Mouse (Mus musculus) retina, embryonic 14.5 days (tissue): ENCODE measurements at regions not wholly inside any gene's neighbourhood (a gene's known extent, or its start where the extent isn't known, plus 50 kb on each side); places are given as distances from the start of the nearest gene placed in this dataset.

Experiments
- DNase-seq: peaks from one replicate; pipeline ENCODE4 v3.0.0-alpha.2; 2015; ENCODE audit warnings: low spot score

DNA sequence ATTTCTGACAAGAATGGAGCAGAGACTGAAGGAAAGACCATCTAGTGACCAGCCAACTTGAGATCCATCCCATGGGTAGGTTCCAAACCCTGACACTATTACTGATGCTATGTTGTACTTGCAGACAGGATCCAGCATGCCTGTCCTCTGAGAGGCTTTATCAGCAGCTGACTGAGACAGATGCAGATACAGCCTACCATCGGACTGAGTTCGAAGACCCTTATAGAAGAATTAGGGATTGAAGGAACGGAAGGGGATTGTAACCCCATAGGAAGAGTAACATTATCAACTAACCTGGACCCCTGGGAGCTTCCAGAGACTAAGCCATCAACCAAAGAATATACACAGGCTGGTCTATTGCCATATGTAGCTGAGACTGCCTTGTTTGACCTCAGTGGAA, 183.1 kb upstream of the Adcy2 start:
- DNase-seq, result no peak

DNA sequence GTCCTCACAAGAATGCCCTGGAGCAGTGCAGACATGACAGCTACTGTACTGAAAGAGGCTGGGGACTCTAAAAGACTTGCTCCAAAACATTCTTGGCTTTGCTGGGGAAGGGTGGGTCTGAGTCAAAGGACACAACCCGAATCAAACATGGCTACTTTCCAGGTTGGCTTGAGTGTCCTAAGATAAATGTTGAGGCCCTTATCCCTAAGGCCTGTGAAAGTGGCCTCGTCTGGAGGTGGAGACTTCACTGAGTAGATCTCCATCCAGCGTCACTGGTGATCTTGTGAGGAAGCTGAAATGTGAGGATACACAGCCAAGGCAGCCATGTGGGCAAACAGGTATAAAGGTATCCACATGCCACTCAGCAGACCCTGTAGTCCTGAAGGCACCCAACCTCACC, 191.3 kb upstream of the Adcy2 start:
- DNase-seq, result no peak

DNA sequence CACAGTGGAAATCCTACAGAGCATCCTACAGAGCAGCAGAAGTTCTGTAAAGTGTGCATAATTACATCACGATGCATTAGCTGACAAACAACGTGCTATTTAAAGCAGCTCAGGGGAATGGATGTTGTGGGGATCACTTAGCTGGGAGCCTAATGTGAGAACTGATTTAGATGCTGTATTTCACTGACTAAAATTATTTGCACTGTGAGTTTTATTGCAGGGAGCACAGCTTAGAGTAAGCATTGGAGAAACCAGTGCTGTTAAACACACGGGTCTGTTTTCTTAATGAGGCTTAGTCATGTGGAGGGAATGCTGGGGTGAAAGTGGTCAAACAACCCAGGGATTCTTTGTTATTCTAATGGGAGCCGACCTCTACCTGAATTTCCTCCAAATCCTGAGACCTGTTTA, 197.1 kb upstream of the Adcy2 start:
- no peak for DNase-seq

DNA sequence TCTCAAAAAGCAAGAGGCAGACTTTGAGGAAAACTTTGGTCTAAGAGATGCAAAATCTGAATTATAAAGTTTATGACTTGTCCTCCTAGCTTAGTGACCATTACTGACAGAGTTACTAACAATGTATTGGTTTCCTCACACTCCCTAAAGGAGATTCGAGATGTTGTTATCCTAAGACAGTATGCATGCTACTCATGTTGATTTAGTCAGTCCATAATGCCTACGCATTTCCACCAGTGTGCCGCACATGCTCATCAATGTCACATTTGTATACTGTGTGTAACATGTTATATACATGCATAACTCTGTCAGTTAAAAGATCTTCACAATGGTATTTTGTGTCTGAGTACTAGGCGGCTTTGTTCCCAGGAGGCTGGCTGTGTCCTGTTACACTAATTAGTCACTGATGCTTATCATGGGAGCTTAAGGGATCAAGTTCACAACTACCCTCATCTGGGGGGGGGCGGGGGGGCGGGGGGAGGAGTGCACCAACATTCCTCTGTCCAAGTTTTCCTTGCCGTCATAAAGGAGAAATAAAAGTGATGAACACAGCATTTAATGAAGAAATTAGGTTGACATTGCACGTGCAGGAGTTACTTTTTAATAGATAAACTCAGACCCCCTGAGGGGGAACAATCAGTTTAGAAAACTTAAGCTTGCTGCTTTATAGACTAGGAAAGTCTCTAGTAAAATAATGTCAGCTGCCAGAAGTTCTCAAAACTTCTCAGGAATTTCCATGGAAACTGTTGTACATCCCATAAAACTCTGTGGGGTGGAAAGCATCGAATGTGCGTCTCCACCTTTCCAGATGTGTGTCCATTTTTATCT, 208.6 kb upstream of the Adcy2 start:
- DNase-seq, result peak; percentile 10

DNA sequence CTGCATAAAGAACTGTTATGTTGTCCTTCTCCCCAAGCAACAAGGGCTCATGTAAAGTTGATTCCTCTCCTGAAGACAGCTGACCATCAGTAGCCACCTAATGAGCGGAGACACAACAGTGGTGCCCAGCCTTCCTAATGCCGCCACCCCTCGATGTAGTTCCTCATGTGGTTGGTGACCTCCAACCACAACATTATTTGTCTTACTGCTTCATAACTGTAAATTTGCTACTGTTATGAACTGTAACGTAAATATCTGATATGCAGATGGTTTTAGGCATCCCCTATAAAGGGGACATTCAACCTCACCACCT, 209.2 kb upstream of the Adcy2 start:
- no peak for DNase-seq

DNA sequence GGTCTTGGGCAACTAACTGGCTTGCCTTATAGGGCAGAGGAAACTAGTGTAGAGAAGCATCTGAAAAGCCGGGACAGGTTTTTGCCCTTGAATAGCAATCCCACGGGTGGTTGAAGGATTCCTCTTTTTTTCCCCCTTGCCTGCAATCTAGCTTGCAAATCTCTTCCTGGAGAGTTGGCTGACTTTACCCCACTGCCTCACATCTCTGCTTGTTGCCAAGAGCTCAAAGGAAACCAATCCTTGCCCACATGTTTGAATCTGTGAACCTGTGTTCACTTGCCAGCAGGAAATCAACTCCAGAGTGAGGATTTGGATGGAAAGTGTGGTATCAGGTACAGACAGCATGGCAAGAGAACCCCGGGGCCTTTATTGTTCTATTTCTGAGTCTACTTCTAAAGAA, 217.2 kb upstream of the Adcy2 start:
- no peak for DNase-seq

DNA sequence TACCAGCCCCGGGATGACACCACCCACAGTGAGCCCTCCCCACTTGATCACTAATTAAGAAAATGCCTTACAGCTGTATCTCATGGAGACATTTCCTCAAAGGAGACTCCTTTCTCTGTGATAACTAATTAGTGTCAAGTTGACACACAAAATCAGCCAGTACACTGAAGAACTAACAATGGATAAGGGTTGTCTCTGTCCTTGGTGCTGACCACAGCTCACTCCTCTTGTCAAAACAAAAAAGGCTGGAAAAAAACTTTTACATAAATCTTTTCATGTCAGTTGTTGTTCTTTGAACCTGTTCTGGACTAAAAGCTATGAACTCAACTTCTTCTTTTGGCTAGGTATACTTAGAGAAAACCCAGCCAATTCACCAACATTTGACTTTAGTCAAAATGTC, 221.1 kb upstream of the Adcy2 start:
- DNase-seq, result peak; percentile 54

DNA sequence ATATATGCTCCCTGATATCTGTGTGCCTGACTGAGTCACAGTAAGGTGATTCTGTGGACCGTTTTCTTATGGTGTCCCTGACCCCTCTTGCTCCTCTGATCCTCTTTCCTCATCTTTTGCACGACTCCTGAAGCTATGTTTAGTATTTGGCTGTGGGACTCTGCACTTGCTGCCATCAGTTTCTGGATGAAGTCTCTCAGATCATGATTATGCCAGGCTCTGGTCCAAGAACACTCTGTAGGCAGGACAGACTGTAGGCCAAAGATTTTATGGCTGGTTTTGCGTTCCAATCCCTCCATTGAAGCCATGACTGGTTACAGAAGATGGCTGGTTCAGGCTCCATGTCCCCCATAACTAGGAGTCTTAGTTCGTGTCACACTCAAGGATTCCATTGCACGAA, 227.2 kb upstream of the Adcy2 start:
- no peak for DNase-seq

DNA sequence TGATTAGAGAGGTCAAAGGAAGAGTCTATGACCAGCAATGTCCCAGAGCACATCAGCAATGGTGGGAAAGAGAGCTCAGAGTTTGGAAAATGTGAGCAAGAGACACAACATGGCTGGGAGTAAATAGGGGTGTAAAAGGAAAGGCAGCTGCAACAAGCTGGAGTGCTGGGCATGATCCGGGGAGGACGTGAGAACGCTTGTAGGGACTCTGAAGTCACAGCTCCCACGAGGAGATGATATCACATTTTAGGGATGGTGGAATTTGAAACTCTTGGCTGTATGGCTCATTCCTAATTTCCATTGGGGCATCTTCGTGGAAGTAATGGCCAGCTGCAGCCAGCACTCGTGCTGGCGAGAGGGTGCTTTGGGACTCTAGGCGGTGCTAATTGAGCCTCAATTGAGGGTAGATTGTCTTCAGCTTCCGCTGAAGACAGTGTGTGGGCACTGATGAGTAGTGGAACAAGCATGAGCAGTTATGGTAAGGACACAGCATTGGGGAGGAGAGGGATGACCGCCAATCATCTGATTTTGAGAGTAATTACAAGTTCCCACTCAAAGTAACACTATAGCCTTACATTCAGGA, 231.1 kb upstream of the Adcy2 start:
- DNase-seq, result no peak

DNA sequence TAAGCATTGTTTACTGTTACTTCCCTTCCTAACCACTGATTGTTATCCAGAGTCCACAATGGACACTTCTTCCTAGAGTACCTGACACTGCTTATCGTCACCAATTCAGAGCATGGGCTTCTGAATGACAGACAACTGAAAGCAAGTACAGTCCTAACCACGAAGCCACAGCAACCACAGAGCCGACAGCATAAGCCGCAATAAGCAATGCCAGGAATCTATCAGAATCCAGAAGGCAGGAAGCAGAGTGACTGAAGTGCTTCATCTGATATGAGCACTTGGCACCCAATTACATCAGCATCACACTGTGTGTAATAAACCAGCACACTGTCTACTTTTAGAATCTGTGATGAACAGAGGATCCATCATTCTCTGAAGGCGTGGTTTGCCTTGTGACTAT, 237.0 kb upstream of the Adcy2 start:
- no peak for DNase-seq

DNA sequence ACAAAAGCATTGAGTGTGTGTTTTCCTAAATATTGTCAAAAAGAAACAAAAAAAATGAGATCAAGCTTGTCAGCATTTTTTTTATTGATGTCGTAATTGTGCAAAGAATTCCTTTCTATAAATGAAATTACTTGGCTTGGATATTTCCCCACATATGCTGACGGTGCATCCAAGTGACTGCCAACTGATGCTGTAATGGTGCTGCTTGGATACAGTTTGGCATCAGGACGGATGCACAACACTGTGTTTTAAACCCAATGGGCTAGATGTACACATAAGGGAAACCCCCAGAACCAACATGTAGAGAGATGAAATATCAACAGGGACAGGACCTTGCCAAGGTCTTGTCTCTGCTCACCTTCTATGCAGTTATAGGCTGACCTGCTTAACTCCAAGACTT, 238.6 kb upstream of the Adcy2 start:
- DNase-seq, result no peak

DNA sequence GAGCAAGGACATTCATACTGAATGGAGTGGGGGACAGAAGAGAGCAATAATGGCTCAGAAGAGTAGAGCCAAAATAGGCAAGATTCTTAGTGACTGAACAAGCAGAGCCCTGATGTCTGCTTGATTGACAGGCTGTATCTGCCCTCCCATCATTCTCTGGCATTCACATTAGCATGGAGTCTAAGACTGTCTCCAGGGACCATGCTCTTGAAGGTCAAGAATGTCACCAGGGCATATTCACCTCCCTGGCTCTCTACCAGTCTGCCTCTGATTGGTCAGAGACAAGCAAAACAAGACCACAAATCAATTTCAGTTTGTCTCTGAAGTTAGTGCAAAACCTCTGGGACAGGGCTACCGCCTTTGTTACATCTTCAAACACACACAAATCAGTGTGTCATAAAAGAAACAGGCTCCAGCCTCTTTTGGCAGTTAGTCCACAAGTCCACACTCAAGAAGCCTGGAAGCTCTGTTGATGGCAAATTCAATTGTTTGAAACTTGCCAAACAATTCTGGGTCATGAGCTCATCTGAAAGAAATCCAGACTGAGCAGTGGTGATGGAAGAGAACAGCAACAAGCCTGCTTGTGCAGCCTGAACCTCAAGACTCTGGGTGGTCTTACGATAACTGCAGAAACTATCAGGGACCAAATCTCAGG, 240.0 kb upstream of the Adcy2 start:
- DNase-seq, result no peak

DNA sequence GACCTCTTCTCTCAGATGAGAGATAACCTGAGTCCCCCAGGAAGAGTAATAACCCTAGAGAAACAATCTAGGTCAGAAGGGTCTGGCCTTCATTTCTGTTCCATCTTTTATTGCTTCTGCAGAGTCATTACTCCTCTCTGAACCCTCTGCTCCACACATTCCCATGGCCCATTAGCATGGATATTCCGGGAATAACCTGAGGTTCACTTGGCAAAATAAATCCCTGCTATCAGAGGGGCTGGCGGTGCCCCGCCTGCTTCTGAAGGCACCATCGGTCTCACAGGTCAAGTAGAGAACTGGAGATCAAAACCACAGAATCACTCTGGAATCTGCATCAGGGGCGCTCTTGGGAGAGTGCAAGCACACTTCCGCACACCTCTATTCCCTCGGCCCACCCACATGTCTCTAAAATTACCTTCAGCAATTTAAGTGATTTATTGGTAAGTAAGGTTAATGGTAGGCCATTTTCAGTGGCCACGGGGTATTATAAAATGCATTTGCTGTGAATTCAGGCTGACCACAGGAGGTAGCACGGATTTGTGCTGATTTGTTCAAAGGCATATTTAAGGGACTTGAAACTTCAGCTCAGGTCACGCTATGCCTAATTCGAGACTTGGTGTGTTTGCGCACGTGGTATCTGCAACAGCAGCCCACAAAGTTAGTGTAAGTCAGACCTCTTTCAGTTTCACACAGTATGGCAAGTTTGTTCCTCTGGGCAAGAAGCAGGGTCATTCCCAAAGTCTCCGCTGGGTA, 243.4 kb upstream of the Adcy2 start:
- no peak for DNase-seq

DNA sequence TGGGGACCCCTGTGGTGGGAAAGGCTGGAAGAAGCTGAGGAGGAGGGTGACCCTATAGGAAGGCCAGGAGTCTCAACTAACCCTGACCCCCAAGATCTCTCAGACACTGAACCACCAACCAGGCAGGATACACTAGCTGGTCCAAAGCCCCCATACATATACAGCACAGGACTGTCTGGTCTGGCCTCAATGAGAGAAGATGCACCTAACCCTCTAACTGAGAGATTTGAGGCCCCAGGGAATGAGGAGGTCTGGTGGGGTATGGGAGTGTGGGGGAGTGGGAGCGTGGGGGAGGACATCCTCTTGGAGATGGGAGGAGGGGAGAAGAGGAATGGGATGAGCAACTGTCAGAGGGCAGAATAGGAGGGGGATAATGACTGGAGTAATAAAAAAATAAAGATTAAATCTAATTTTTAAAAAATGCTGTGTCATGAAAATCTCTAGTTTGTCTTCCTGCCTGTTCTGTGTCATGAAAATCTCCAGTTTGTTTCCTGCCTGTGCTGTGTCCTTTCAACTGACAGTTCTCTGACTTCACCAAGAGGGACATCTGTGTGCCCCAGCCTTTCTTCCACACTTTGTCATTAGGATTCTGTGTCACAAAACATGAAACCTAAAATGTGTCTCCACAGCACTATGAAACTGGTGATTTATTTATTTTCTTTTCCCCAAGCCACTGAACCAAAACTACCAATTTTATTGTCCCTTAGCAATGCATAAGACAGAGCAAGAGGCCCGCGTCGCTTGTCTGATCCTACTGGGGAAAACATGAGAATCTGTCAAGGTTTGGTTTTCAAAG, 251.2 kb upstream of the Adcy2 start:
- DNase-seq, result no peak

DNA sequence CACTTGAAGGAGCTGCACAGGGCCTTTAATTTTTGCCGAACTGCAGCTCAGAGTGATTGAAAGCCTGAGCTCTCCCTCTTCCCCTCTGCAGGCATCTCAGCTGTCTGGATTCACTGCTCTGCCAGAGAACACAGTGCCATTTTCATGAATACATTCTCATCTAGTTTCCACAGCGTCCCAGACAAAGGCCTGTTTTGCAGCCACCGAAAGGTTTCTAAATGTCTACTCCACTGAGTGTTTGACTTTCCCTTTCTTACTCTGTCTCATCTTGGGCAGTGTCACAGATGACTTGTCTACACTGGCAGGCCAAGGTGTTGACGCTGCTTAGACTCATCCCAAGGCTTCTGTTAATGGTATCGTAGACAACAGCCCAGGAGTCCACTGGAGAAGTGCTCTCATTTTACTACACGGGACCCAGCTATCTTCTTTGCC, 251.8 kb upstream of the Adcy2 start:
- DNase-seq, result no peak

DNA sequence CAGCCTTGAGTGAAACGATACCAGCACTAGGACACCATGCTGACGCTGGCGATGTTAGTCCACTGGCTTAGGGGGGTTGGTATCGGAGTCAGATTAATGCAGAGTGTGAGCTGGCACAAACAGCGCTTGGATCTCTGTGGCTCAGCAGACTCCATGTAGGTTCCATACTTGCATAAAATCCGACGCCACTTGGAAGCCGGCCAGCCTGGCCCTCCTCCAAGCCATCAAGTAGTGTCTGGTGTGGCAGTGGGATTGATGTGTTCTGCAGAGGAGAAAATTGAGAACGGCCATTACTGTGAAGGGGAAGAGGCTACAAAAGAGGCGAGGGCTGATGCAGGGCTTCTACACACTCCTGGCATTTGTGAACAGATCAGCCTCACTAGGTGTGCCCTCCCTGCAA, 253.0 kb upstream of the Adcy2 start:
- DNase-seq, result no peak

DNA sequence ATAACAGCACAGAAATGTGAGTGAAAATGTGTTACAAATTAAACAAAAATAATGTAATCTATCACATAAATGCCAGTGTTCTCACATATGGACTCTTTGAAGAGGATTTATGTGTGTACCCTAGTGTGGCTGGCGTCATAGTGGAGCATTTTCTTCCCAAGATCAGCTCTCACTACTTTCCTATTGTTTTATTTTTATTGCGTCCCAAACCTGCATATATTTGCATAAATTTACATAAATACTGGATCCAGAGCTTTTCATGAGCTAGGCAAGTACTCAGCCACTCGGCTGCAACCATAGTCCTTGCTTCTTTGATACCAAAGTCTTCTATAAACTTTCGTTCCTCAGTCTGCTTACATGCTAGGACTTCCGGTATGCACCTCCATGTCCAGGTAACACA, 261.1 kb upstream of the Adcy2 start:
- DNase-seq, result no peak

DNA sequence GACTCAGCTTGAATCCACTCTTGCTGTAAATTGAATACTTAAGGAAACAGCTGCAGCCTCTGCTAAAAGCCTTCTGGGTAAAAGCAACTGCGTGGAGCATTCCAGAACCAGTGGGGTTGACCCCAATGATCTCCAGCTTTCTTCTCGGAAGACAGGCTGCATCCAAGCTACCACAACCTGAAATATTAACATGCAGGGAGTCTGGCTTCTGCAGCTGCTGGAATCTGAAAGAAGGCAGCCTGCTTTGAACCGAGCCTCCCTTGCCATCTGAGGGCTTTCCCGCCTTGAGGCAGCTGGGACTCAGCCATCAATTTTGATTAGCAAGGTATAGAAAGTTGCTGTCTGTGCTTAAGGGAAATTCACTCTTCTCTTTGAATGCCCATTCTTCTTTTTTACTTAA, 261.6 kb upstream of the Adcy2 start:
- DNase-seq, result no peak

DNA sequence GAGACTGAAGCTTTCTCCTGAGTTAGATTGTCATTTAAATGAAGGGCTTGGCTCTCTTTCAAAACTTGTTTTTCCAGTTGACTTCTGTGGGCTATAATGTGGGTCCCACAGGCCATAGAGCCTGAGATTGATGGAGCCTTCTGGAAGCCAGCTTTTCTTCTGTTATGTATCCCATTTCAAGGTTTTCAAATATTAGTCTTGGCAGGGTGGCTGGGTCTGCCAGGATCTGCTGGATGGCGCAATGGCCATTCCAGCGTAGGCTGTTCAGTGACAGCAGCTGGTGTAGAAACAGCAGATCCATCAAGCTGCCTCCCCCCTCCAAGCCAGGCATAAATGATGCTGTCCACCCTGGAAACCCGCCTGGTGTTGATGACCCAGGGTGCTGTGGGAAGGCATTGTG, 264.4 kb upstream of the Adcy2 start:
- no peak for DNase-seq

DNA sequence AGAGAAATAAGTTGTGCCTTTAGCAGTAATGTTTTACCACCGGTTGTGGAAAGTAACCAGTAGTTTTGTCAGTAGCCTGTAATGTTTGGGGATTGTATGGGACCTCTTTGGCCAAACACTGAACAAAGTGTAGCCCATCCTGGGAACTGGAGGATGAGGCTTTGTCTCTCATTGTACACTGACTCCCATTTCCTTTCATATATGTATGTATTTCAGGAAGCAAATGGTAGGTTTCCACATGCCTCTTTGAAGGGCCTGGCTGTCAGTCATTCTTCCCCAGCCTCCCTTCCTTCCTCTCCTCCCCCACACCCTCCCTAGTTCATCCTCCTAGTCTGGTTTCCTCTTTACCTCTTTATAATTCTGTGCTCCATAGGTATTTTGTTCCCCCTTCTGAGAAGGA, 266.7 kb upstream of the Adcy2 start:
- no peak for DNase-seq

DNA sequence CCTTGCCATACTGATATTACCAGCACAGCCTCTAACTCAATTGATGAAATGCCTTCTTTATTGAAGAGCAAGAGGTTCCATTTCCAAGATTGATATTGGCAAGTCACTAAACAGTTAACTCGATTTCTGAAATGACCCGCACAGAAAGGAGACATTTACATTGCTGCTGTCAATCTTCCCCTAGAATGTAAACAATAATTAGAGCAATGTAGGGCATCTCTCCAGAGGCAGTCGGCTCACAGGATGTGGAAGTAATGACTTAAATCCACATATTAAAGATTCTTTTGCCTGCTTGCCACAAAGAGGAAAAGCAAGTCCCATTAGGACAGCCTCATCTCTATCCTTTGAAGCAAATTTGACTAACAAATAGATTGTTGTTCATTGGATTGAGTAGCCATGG, 261.0 kb upstream of the Nsun2 start:
- DNase-seq, result peak; percentile 53

DNA sequence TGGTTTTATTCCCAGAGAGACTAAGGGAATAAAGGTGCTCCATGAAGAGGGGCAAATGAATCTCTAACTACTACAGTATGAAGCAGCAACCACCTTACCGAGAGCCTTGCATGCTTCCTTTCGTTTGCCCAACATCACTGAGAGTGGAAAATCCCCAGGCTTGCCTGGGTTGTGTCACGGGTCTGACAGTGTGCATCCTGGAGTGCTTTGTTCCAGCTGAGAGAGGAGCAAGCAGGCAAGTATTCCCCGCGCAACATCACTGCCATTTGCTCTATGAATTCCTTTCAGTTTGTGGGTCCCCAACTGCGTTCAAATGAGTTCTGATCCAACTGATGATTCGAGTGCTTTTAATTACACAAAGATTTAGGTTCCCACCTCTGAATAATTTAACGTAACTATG, 253.9 kb upstream of the Nsun2 start:
- DNase-seq, result no peak
